Mouse (Mus musculus) neutrophil, adult 5-6 weeks (primary cell): ENCODE measurements around the gene Rbms1. TPM values are rescaled to one million over a fixed set of nuclear protein-coding genes. Genes with fewer than 3 reads are reported as not detected.

Experiments used
- ATAC-seq: fragments of 151-379, 151-347 bp; 2 replicates; pipeline ENCODE4 v1.8.0; 2017; ENCODE audit warnings: mild to moderate bottlenecking, moderate TSS enrichment; ENCODE audit not compliant: insufficient number of reproducible peaks, poor library complexity, low FRiP score, severe bottlenecking; ENCODE audit errors: extremely low read depth
- total RNA-seq: library from RNA; stranded (forward); fragments of 200-1000 nt; gene quantifications from 2 replicates; pipeline ENCODE4 v1.2.3, GENCODE M21; 2017

Gene Rbms1
- total RNA-seq, 1 experiment from 2014 or later = 137 TPM

DNA sequence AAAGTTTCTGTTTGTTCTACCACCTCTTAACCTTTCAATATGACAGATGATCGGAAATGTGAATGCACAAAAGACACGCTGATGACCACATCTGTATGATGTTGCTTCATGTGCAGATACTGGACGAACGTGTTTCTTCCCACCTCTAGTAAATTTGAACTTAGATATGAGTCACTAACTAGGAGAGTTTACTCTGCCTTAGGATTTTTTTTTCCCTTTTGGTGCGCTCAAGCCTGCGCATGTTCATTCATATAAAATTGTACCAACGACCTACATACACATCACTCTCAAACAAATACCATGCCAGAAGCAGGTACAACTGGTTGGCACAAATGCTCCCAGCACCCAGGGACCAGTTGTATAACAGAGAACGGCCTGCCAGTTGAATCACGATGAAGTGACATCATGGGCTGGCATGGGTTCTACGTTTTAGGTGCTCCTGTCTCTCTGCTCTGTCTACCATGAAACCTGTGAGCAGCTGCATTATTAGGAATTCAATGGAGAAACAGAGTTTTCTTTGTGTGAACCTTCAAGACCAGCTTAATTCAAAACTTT lies 134.0 kb downstream of the Rbms1 start:
- no peak for ATAC-seq

DNA sequence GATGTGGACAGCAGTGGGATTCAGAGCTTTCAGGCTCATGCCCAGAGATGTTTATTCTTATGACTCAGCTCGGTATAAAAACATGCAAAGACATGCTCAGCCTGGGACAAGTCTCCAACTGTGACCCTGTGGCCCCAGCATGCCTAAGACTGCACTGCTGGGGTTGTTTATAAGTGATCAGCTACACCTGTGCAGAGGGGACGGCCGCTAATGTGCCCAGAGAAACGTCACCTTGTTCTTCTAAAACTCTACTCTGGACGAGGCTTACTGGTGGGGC lies 135.9 kb downstream of the Rbms1 start:
- ATAC-seq = no peak

DNA sequence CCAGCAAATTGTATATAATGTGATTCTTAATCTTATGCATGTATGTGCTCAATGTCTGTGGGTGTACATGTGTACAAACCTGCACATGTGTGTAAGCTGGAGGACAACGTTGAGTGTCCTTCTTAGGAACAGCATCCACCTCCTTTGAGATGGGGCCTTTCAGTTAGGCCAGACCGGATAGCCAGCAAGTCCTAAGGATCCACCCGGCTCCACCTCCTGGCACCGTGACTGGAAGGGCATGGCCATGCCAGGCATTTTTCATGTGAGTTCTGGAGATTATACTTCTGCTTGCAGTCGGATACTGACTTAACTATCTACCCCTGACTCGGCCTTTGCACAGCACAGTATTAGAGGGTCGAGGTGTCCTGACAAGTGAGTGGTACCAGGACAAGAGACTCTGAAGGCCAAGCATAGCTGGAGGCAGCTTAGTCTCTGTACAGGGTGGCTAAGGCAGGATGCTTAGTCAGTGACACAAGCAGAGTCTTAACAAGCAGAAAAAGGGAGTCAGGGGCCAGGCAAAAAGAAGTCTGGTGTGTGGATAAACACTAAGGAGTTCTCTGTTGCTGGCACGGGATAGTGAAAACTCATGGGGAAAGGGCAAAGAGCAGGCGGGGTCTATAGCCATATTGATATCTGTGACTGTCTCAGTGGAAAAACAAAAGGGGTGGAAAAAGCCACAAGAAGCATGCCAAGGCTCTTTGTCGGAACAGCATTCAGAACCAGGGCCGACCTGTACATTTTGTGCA lies 136.4 kb downstream of the Rbms1 start:
- no peak for ATAC-seq

DNA sequence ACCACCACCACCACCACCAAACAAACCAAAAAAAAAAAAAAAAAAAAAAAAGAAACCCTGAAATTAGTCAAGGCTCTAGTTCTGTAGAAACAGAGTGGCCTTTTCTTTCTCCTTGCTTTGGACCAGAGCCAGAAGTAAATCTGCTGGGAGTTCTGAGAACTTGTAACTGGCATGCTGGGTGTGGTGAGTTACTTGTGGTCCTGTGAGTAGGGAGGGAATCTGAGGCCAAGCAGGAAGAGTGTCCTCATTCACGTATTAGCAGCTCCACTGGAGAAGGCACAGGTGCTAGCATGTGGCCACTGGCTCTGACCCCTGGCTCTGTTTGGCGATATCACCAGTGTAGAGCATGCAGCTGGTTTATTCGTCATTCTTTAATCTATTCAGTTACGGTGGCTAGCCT lies 137.3 kb downstream of the Rbms1 start:
- ATAC-seq = no peak

DNA sequence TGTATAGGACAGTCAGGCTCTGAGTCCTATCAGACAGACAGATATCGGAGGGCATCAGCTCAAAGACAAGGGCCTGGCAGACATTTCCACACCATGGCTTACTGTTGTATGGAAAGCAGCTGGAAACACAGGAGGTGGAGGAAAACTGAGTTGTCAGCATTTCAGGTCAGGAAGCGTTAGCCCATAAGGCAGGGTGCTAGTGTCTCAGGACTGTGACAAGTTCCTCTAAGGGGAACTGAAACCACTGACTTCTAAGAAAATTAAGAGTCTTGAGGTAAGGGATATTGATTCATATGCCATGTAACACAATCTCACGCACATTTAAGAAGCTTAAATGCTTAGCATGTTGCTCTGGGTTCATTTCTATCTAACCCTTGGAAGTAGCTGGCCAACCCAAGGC lies 141.4 kb downstream of the Rbms1 start:
- ATAC-seq = 0 out of 2 replicates have a peak, but pooled peaks have one; percentile 26

DNA sequence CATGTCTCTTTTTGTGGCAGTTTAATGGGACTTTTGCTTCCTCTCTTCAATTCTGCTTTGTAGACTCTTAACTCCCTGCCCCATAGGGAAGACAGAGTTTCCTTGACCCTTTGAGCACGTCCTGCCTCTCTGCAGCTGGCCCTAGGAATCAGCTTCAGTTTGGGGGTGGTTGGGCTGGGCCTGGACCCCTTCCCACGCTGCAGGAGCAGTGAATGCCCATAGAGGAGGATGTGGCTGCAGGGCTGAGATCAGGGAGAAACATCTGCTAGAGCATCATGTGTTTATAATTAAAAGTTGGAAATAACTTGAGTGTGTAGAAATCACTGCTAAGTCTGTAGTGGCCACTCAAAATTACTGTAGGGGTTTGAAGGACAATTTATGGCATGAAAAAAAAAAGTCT lies 144.4 kb downstream of the Rbms1 start:
- ATAC-seq = no peak

DNA sequence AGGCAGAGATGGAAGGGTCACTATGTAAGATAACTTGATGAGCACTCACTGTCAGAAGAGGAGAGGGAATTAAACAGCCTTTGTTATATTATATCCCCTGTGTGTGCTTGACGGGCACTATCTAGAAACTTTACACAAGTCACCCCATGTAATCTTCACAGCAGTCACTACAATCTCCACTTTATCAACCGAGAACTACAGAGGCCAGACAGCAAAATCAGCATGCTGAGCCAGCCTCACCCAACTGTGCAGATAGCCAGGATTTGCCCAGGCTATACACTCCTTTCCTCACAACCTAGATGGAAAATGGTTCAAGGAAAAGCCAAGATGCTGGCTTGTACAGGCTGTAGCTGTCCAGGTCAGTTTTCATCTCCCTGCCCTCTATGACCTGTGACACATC lies 146.7 kb downstream of the Rbms1 start:
- ATAC-seq = no peak

DNA sequence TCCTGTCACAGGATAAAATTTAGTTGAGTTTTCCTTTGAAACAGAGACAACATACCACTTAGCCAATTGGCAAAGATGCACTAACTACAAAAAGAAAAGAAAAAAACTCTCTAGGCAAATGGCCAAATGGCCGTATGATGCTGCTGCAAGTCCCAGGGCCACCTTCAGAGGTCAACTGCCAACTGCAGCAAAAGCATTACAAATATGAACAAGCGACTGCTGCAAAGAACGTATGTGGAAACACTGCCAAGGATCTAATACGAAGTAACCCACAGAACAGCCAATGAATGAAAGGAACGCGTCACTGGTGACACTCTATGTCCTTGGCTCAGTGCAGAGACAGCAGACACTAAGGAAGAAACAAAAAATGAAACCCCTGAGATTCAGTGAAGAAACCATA lies 148.2 kb downstream of the Rbms1 start:
- ATAC-seq = no peak

DNA sequence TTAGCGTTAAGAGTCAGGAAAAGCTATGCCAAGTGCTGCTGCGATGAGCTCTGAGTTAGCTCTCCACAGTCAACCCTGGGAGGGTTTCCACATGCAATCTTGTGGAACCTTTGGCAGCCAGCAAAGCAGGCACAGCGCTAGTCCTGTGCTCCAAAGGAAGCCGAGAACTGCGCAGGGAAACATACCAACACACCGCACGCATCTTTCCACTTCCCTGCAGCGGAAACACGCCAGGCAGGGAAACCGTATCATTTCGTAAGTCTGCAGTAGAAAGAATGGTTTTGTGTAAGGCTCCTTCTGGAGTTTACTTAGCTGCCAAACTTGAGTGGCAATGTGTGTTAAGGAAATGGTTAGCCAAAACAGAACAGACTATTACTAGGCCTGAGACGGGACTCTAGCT lies 150.0 kb downstream of the Rbms1 start:
- no peak for ATAC-seq

DNA sequence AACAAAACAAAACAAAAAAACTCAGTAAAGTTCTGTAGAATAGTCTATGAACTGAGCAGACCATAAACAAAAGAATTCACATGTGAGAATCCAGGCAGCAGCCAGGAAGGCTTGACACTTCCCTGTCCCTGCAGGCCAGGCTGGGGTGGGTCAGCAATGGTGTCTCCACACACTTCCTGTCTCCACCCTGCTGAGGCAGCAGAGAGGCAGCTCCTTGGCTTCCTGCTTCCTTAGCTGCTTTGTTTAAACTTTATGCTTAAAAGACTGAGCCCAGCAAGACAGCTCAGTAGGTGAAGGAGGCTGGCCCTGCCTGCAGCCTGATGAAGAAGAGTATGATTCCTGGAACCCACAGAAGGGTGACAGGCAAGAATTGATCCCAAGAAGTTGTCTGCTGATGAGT lies 152.4 kb downstream of the Rbms1 start:
- peak; percentile 77 for ATAC-seq

DNA sequence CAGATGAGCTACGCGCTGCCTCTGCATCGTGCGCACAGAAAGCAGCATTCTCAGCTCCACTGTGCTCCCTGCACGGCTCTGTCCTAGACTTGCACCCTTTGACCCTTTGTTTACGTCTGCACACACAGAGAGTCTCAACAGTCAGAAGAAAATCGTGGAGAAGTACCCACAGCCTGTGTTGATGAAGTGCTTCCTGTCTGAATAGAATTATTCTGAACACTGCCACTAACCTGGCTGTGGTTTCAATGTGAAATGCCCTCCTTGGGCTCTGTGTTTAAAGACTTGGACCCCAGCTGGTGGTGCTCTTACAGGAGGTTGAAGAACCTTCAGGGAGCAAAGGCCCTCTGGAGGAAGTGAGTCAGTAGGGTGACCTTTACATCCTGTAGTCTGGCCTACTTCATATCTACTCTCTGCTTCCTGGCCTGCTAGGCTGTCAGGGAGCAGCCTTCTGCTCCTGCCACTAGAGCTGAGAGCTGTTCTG lies 153.5 kb downstream of the Rbms1 start:
- ATAC-seq = no peak

DNA sequence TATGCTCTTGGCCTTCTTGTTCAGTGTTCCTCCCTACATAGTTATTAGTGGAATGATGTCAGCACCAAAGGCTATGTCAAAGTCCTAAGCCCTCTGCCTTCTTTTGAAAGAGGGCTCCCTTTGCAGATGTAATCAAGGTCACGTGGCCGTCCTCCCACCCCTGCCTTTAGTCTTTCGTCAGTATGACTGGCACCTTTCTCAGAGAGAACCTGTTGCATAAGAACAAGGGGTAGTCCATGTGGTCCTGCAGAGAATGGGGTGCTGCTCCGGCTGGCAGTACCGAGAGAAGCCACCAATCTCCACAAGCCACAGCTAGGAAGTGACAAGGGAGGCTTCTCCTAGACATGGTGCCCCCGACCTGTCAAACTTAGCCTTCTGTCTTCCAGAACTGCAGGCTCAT lies 154.2 kb downstream of the Rbms1 start:
- 0 out of 2 replicates have a peak, but pooled peaks have one; percentile 15 for ATAC-seq

DNA sequence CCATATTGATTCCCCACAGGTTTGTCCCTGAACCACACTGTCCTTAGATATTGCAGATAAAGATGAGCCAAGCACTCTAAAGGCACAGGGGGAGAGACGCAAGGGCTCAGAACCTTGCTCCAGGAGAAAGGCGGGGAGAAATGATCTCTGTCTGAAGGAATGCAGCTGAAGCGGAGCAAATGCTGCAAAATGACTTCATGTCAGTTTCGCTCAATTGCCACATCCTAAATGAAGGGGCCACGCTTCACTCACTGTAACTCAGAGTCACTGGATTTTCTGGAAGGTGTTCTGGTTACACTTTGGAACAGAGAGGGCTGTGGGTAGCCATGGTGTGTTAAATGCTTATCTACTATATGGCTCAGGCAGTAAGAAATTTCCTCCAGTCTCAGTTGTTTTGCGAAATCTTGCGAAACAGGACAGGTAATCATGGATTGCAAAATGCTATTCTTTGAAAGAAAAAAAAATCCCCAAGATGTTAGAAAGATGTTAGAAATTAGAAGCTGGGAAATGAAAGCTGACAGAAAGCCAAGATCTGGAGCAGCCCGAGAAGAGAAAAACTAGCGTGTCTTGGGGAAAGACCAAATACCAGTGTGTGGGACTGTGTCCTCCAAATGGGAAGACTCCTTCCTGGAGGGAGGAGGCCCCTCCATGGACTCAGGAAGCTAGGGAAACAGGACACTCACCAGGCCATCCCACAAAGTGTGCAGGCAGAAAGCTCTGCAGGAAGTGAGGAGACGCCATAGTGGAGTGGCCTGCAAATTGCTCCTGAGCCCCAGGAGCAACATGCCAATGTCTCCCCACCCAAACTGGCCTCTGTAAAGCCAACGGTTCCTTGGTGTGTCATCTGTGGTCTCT lies 155.4 kb downstream of the Rbms1 start:
- no peak for ATAC-seq

DNA sequence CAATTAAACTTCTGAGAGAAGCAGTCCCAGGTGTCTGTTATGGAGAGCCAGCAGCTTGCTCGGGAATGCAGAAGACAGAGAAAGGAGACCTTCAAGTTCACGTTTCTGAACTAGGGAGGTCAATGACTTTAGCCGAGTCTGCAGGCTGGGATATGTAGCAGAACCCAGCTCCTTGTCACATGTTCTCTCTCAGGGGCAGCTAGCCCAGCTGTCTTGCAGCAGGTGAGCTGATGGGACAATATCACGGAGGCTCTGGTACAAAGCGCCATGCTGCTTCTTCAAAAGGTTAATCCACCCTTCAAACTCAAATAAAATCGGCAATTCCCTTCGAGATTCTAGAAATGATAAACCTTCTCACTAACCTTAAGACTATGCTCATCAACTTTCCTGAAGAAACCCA lies 158.2 kb downstream of the Rbms1 start:
- ATAC-seq = no peak

DNA sequence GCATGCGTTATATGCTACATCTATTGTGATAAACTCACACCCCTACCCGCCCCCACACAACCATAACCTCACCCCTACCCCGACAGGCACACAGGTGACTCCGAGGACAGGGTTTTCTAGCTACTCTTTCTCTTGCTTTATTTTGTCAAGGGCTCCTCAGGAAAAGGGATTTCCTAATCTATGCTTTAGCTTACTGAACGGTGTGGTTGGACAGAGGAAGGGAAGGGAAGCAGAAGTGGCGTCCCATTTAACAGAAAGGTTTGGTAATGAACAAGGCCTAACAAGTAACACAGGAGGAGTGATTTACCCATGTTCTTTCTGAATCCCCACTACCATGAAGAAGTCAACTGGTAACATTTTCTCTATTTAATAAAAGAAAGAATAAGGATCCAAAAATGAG lies 159.6 kb downstream of the Rbms1 start:
- ATAC-seq = no peak

DNA sequence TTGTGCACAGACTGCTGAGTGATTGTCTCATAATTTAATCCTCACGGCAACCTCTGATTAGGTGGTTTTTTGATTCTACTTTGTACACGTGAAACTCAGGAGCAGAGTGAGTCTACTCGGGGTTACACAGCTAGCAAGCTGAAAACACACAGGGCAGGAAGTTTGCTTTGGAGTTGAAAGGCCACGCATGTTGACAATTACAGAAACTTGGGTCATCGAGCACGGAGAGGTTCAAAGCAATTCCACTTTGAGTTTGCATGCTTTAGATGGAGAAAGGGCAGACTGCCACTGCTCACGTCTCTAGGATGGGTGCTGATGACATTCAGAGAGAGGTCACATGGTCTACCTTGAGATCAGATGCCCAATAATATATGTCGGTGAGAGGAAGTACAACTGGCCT lies 160.2 kb downstream of the Rbms1 start:
- no peak for ATAC-seq

DNA sequence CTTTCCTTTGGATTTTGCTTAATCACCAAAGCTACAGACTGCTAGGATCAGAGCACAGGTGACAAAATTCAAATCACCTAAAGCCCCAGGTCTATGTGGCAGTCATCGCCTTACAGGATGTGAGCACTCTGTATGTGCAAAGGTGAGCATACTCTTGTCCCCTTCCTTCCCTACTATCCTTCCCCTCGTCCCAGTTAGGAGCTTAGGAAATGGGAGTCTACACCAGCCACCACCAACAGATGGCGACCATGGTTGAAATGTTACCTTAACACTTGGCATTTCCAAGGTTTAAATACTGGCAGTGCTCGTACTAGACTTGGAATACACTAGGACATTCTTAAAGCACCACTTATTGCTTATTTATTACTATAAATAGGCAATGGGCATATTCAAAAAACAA lies 160.8 kb downstream of the Rbms1 start:
- no peak for ATAC-seq

DNA sequence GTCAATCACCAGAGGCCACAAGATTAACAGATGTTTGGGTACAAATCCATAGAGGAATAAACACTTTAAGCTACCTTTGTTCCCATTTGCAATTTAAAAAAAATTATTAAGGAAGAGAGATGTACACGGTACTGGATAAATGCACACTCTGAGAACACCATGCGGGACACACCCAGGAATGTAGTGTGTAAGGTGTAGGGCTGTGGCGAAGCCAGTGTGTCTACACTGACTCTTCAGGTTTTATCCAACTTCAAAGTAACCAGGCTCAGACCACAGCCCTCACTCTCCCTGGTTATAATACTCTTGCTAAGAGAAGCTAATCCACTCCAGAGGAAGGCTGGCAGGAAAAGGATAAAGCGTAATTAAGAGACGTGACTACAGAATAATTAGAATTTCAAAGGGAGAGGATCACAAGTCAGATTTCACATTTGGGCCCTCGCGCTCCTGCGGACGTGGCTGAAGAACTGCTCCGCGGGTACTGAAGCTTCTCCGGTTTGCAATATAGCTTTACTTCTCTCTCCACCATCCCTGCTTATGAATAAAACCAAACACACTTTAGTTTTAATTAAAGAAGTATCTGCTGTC lies 161.3 kb downstream of the Rbms1 start:
- no peak for ATAC-seq

DNA sequence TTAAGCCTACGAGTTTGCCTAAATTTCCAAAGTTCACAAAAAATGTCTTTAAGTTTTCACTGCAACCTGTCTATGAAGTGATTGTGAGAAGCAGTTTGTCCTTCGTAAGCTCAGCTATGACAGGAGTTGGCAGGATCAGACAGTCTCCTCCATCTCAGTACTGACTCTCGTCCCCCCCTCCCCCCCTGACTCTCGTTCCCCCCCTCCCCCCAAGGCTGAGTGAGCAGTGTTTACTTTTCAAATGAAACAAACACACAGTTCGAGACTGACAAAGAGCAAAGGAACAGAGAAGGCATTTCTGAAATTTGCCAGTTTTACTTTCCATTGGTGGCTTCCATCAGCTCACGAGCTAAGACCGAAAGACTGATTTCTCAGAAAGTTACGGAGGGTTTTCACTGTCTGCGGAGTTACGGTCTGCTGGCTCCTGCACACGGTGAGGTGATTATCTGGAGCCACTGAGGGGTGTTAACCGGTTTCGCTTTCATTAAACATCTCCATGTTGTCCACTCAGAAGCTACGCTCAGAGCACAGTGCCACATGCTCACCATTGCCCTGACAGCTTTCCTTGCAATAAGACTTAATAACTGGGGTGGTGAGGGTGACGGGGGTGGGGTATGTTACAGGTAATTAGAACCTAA lies 162.0 kb downstream of the Rbms1 start:
- ATAC-seq = peak; percentile 64; the same call in 1 of the 2 replicates
